Mouse (Mus musculus) Muller cell, postnatal 12 days (primary cell): ENCODE measurements at regions not wholly inside any gene's neighbourhood (a gene's known extent, or its start where the extent isn't known, plus 50 kb on each side); places are given as distances from the start of the nearest gene placed in this dataset.

Experiments
- DNase-seq: peaks from one replicate; pipeline ENCODE4 v3.0.0-alpha.2; 2015; ENCODE audit errors: inconsistent ontology term

- no peak for DNase-seq
These were observed 183.8 kb downstream of the Dthd1 start for GRCm38 (mm10) chr5:62997464-62997863.

GRCm38 (mm10) chr5:63034446-63034845, 220.8 kb downstream of the Dthd1 start:
- DNase-seq, result no peak

GRCm38 (mm10) chr5:63045751-63046150, 232.1 kb downstream of the Dthd1 start:
- DNase-seq, result no peak

GRCm38 (mm10) chr5:63063301-63063700, 249.7 kb downstream of the Dthd1 start:
- peak; percentile 33 for DNase-seq

- no peak for DNase-seq
These were observed 253.2 kb downstream of the Dthd1 start for GRCm38 (mm10) chr5:63066872-63067271.

GRCm38 (mm10) chr5:63098129-63098528, 284.5 kb downstream of the Dthd1 start:
- no peak for DNase-seq

GRCm38 (mm10) chr5:63132552-63132951, 318.9 kb downstream of the Dthd1 start:
- no peak for DNase-seq

- no peak for DNase-seq
These were observed 324.3 kb downstream of the Dthd1 start for GRCm38 (mm10) chr5:63137957-63138356.

- DNase-seq, result no peak
These were observed 356.1 kb downstream of the Dthd1 start for GRCm38 (mm10) chr5:63169687-63170086.

GRCm38 (mm10) chr5:63170493-63170892, 356.9 kb downstream of the Dthd1 start:
- peak; percentile 7 for DNase-seq

GRCm38 (mm10) chr5:63213381-63213780, 399.8 kb downstream of the Dthd1 start:
- DNase-seq, result no peak

GRCm38 (mm10) chr5:63219467-63219866, 405.8 kb downstream of the Dthd1 start:
- DNase-seq, result no peak

GRCm38 (mm10) chr5:63262568-63262967, 386.3 kb upstream of the Nwd2 start:
- peak; percentile 42 for DNase-seq
